Mouse (Mus musculus) regulatory T cell (primary cell): ENCODE measurements around the gene Treh.

Experiments
- in situ Hi-C: fragments of 300-600 bp; cut with MboI, MseI; formaldehyde crosslinking; loops from one replicate; pipeline ENCODE4 v1.15.1; 2025; ENCODE audit warnings: high pct_unique_total_duplicates

Treh gene

DNA sequence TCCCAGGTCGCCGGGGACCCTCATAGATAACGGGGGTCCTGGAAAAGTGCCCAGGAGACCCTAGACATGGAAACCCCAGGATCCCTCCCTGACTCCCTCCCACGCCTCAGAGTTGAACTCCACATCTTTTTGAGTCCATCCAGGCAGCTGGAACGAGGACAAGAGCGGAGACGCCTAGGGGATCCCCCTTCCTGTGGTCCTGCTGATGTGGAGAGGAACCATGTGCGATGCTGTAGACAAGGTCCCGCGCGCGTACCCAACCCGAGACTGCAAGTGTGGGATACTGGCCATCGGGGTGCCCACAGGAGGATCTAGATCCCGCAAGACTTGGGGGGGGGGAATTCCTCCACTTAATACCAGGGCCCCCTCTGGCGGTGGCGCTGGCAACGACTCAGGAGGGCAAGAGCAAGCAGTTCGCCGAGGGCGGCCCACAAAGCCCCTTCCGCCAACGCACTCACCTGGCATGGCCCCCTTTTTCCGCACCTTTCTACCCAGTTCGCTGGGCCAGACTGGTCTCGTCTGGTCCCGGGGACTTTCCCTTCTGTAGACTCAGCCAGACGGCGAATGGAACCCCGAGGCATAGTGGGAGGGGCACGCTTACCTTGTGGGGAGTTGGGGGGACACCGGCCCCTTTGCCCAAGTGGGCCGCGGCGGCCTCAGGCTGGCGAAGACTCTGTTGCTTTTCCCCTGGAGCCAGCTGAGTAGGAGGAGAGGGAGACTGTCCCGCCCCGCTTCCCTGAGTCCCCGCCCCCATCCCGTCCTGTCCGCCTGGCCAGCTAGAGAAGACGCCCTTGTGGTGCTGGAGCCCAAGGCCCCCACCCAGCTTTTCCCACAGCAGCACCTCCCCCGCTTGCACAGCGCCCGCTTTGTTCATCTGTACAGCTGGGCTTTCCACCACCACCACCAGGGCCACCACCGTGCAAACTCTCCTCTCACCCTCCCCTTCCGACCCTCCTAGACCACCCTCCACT lies 61.8 kb downstream of the Treh start, which contains the start of gene Phldb1:
Gene Phldb1 (minus strand): TSS at position 675 of the 971 bp plus-strand sequence.
- in situ Hi-C loops = no loop called here

DNA sequence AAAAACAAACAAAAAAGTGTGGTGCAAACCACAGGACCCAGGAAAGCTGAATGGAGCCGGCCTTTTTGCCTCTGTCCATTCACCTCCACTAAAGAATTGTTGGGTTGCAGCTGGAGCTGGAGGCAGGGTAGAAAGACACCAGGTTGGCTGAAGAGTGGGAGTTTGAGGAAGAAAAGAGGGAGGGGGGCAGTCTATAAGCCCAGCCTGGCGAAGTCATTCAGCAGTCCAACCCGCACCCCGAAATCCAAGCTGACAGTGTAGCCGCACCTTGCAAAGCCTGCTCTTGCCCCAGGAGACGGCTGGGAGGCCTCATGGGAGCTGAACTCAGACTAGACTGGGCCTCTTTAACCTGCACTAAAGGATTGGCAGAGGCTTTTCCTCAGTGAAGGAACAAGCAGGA lies 62.9 kb downstream of the Treh start:
- in situ Hi-C loops = no loop called here
